Mouse (Mus musculus): Measurements from ENCODE around the gene Gm20388. TPM values are rescaled to one million over a fixed set of nuclear protein-coding genes. Genes with fewer than 3 reads are reported as not detected.

Gm20388 gene
- polyA plus RNA-seq, 1 experiment from 2014 or later = 1.4 TPM

GRCm38 (mm10) chr8:120160366-120160765, 249.7 kb downstream of the Gm20388 start:
- Histone ChIP-seq H3K9me3 (replicated peaks; ENCODE audit: control insufficient read depth, low read length) (no peaks in the 10 kb centered on the region), H3K27me3 (ENCODE audit: control insufficient read depth, insufficient read depth, low read depth, low read length) (no peaks in the 10 kb centered on the region), H3K4me2 (ENCODE audit: low read depth, low read length) (no peak overlapping the region), H3K4me3 (ENCODE audit: low read depth, low read length) (no peak overlapping the region), H3K4me1 (ENCODE audit: control insufficient read depth, low read depth, low read length) (no peaks in the 10 kb centered on the region), H3K9ac (ENCODE audit: low read depth, low read length) (no peak overlapping the region), H3K27ac (ENCODE audit: low read length) (no peak overlapping the region), H3K36me3 (ENCODE audit: control insufficient read depth, insufficient read depth) (no peaks in the 10 kb centered on the region)
- WGBS (ENCODE audit: insufficient replicate concordance) = 64% methylated on average over 8 of the region's 8 CpGs
- ATAC-seq (ENCODE audit: low read depth) = no peak

GRCm38 (mm10) chr8:120161658-120162403, 251.2 kb downstream of the Gm20388 start:
- H3K27ac ChIP-seq (ENCODE audit: low read length) = no peak overlapping the region
- H3K4me2 ChIP-seq (ENCODE audit: low read depth, low read length) = no peak overlapping the region
- 66% methylated on average over 16 of the region's 16 CpGs for WGBS (ENCODE audit: insufficient replicate concordance)
- H3K36me3 ChIP-seq (ENCODE audit: control insufficient read depth, insufficient read depth) = no peaks in the 10 kb centered on the region
- no peak overlapping the region for H3K9ac ChIP-seq (ENCODE audit: low read depth, low read length)
- H3K4me3 ChIP-seq (ENCODE audit: low read depth, low read length) = no peak overlapping the region
- H3K9me3 ChIP-seq (replicated peaks; ENCODE audit: control insufficient read depth, low read length) = no peaks in the 10 kb centered on the region
- H3K4me1 ChIP-seq (ENCODE audit: control insufficient read depth, low read depth, low read length) = no peaks in the 10 kb centered on the region
- ATAC-seq (ENCODE audit: low read depth) = no peak
- H3K27me3 ChIP-seq (ENCODE audit: control insufficient read depth, insufficient read depth, low read depth, low read length) = no peaks in the 10 kb centered on the region

GRCm38 (mm10) chr8:120162404-120162752, 251.7 kb downstream of the Gm20388 start:
- Histone ChIP-seq H3K4me3 (ENCODE audit: low read depth, low read length) (no peak overlapping the region), H3K9ac (ENCODE audit: low read depth, low read length) (no peak overlapping the region), H3K27me3 (ENCODE audit: control insufficient read depth, insufficient read depth, low read depth, low read length) (no peaks in the 10 kb centered on the region), H3K9me3 (replicated peaks; ENCODE audit: control insufficient read depth, low read length) (no peaks in the 10 kb centered on the region), H3K36me3 (ENCODE audit: control insufficient read depth, insufficient read depth) (no peaks in the 10 kb centered on the region), H3K4me2 (ENCODE audit: low read depth, low read length) (no peak overlapping the region), H3K4me1 (ENCODE audit: control insufficient read depth, low read depth, low read length) (no peaks in the 10 kb centered on the region), H3K27ac (ENCODE audit: low read length) (no peak overlapping the region)
- WGBS (ENCODE audit: insufficient replicate concordance) = 40% methylated on average over 5 of the region's 5 CpGs
- ATAC-seq (ENCODE audit: low read depth) = no peak

- Histone ChIP-seq H3K9ac (ENCODE audit: low read depth, low read length) (no peak overlapping the region), H3K4me1 (ENCODE audit: control insufficient read depth, low read depth, low read length) (no peaks in the 10 kb centered on the region), H3K27me3 (ENCODE audit: control insufficient read depth, insufficient read depth, low read depth, low read length) (no peaks in the 10 kb centered on the region), H3K36me3 (ENCODE audit: control insufficient read depth, insufficient read depth) (no peaks in the 10 kb centered on the region), H3K9me3 (replicated peaks; ENCODE audit: control insufficient read depth, low read length) (no peaks in the 10 kb centered on the region), H3K4me3 (ENCODE audit: low read depth, low read length) (no peak overlapping the region), H3K27ac (ENCODE audit: low read length) (no peak overlapping the region), H3K4me2 (ENCODE audit: low read depth, low read length) (no peak overlapping the region)
- ATAC-seq (ENCODE audit: low read depth) = no peak
- WGBS (ENCODE audit: insufficient replicate concordance) = 39% methylated on average over 8 of the region's 8 CpGs
Measured at GRCm38 (mm10) chr8:120163376-120163775, 252.7 kb downstream of the Gm20388 start.

- ATAC-seq (ENCODE audit: low read depth) = no peak
- H3K27me3 ChIP-seq (ENCODE audit: control insufficient read depth, insufficient read depth, low read depth, low read length) = no peaks in the 10 kb centered on the region
- H3K9me3 ChIP-seq (replicated peaks; ENCODE audit: control insufficient read depth, low read length) = no peaks in the 10 kb centered on the region
- WGBS (ENCODE audit: insufficient replicate concordance) = 61% methylated on average over 5 of the region's 5 CpGs
- no peaks in the 10 kb centered on the region for H3K36me3 ChIP-seq (ENCODE audit: control insufficient read depth, insufficient read depth)
- H3K4me3 ChIP-seq (ENCODE audit: low read depth, low read length) = no peak overlapping the region
- no peak overlapping the region for H3K27ac ChIP-seq (ENCODE audit: low read length)
- H3K4me1 ChIP-seq (ENCODE audit: control insufficient read depth, low read depth, low read length) = no peaks in the 10 kb centered on the region
- H3K9ac ChIP-seq (ENCODE audit: low read depth, low read length) = no peak overlapping the region
- H3K4me2 ChIP-seq (ENCODE audit: low read depth, low read length) = no peak overlapping the region
Measured at GRCm38 (mm10) chr8:120164026-120164425, 253.4 kb downstream of the Gm20388 start.

- H3K27ac ChIP-seq (ENCODE audit: low read length) = no peak overlapping the region
- 67% methylated on average over 8 of the region's 8 CpGs for WGBS (ENCODE audit: insufficient replicate concordance)
- H3K36me3 ChIP-seq (ENCODE audit: control insufficient read depth, insufficient read depth) = no peaks in the 10 kb centered on the region
- H3K4me1 ChIP-seq (ENCODE audit: control insufficient read depth, low read depth, low read length) = no peaks in the 10 kb centered on the region
- no peak overlapping the region for H3K4me3 ChIP-seq (ENCODE audit: low read depth, low read length)
- H3K9ac ChIP-seq (ENCODE audit: low read depth, low read length) = no peak overlapping the region
- H3K27me3 ChIP-seq (ENCODE audit: control insufficient read depth, insufficient read depth, low read depth, low read length) = no peaks in the 10 kb centered on the region; the same call in 1 of the 2 replicates
- no peak for ATAC-seq (ENCODE audit: low read depth)
- no peak overlapping the region for H3K4me2 ChIP-seq (ENCODE audit: low read depth, low read length)
- H3K9me3 ChIP-seq (replicated peaks; ENCODE audit: control insufficient read depth, low read length) = no peaks in the 10 kb centered on the region
Measured at GRCm38 (mm10) chr8:120167136-120167535, 256.5 kb downstream of the Gm20388 start.

GRCm38 (mm10) chr8:120167821-120168220, 257.2 kb downstream of the Gm20388 start:
- no peak overlapping the region for H3K27ac ChIP-seq (ENCODE audit: low read length)
- no peaks in the 10 kb centered on the region for H3K4me1 ChIP-seq (ENCODE audit: control insufficient read depth, low read depth, low read length)
- 37% methylated on average over 5 of the region's 5 CpGs for WGBS (ENCODE audit: insufficient replicate concordance)
- no peak overlapping the region for H3K4me2 ChIP-seq (ENCODE audit: low read depth, low read length)
- H3K9me3 ChIP-seq (replicated peaks; ENCODE audit: control insufficient read depth, low read length) = no peaks in the 10 kb centered on the region
- no peak overlapping the region for H3K4me3 ChIP-seq (ENCODE audit: low read depth, low read length)
- H3K36me3 ChIP-seq (ENCODE audit: control insufficient read depth, insufficient read depth) = no peaks in the 10 kb centered on the region
- no peak overlapping the region for H3K9ac ChIP-seq (ENCODE audit: low read depth, low read length)
- no peak for ATAC-seq (ENCODE audit: low read depth)
- no peaks in the 10 kb centered on the region; the same call in 1 of the 2 replicates for H3K27me3 ChIP-seq (ENCODE audit: control insufficient read depth, insufficient read depth, low read depth, low read length)

- WGBS (ENCODE audit: insufficient replicate concordance) = 39% methylated on average over 8 of the region's 8 CpGs
- no peak overlapping the region for H3K27ac ChIP-seq (ENCODE audit: low read length)
Measured at GRCm38 (mm10) chr8:120169119-120169518, 258.5 kb downstream of the Gm20388 start.

GRCm38 (mm10) chr8:120173195-120173594, 262.6 kb downstream of the Gm20388 start:
- no peak overlapping the region for H3K4me2 ChIP-seq (ENCODE audit: low read depth, low read length)
- ATAC-seq (ENCODE audit: low read depth) = no peak
- H3K27me3 ChIP-seq (ENCODE audit: control insufficient read depth, insufficient read depth, low read depth, low read length) = peaks cover 23% of the 10 kb centered on the region
- 71% methylated on average over 1 of the region's 1 CpGs for WGBS (ENCODE audit: insufficient replicate concordance)
- H3K9me3 ChIP-seq (replicated peaks; ENCODE audit: control insufficient read depth, low read length) = no peaks in the 10 kb centered on the region
- H3K4me1 ChIP-seq (ENCODE audit: control insufficient read depth, low read depth, low read length) = no peaks in the 10 kb centered on the region; the same call in 1 of the 2 replicates
- no peak overlapping the region for H3K4me3 ChIP-seq (ENCODE audit: low read depth, low read length)
- no peak overlapping the region for H3K27ac ChIP-seq (ENCODE audit: low read length)
- H3K36me3 ChIP-seq (ENCODE audit: control insufficient read depth, insufficient read depth) = no peaks in the 10 kb centered on the region
- H3K9ac ChIP-seq (ENCODE audit: low read depth, low read length) = no peak overlapping the region

More at GRCm38 (mm10) chr8:120169119-120169518, 258.5 kb downstream of the Gm20388 start:
- Histone ChIP-seq H3K36me3 (ENCODE audit: control insufficient read depth, insufficient read depth) (no peaks in the 10 kb centered on the region), H3K4me1 (ENCODE audit: control insufficient read depth, low read depth, low read length) (no peaks in the 10 kb centered on the region), H3K4me3 (ENCODE audit: low read depth, low read length) (no peak overlapping the region), H3K4me2 (ENCODE audit: low read depth, low read length) (no peak overlapping the region), H3K9ac (ENCODE audit: low read depth, low read length) (no peak overlapping the region), H3K9me3 (replicated peaks; ENCODE audit: control insufficient read depth, low read length) (no peaks in the 10 kb centered on the region), H3K27me3 (ENCODE audit: control insufficient read depth, insufficient read depth, low read depth, low read length) (no peaks in the 10 kb centered on the region; the same call in 1 of the 2 replicates)
- ATAC-seq (ENCODE audit: low read depth) = no peak

All from liver, embryonic 16.5 days (tissue).